Mouse (Mus musculus): ENCODE measurements at regions not wholly inside any gene's neighbourhood (a gene's known extent, or its start where the extent isn't known, plus 50 kb on each side); places are given as distances from the start of the nearest gene placed in this dataset.

GRCm38 (mm10) chr2:116985549-116985948 is 107.1 kb downstream of the Tmco5 start:
- H3K27me3 ChIP-seq (ENCODE audit: control insufficient read depth, insufficient read depth, low read length), result no peaks in the 10 kb centered on the region
- DNase-seq (ENCODE audit: low spot score) (no peak), ATAC-seq (replicated peaks; ENCODE audit: low FRiP score) (no peak)
- no peak overlapping the region for H3K4me3 ChIP-seq (ENCODE audit: low read depth, low read length)
- no peak overlapping the region for H3K27ac ChIP-seq (ENCODE audit: low read depth, low read length)
- no peaks in the 10 kb centered on the region; the same call in 1 of the 2 replicates for H3K4me1 ChIP-seq (replicated peaks; ENCODE audit: control insufficient read depth, insufficient read depth, low read length)
- WGBS, result 74% methylated on average over 5 of the region's 5 CpGs
- H3K9me3 ChIP-seq (ENCODE audit: control insufficient read depth, low read length), result no peaks in the 10 kb centered on the region
- no peaks in the 10 kb centered on the region for H3K36me3 ChIP-seq (ENCODE audit: control insufficient read depth, insufficient read depth, low read length)
- no peak overlapping the region for H3K9ac ChIP-seq (ENCODE audit: low read length)
- no peak overlapping the region for H3K4me2 ChIP-seq (ENCODE audit: low read depth, low read length, severe bottlenecking)

GRCm38 (mm10) chr2:116988953-116989674 is 110.6 kb downstream of the Tmco5 start:
- Histone ChIP-seq H3K4me2 (ENCODE audit: low read depth, low read length, severe bottlenecking) (no peak overlapping the region), H3K4me3 (ENCODE audit: low read depth, low read length) (no peak overlapping the region), H3K27me3 (ENCODE audit: control insufficient read depth, insufficient read depth, low read length) (no peaks in the 10 kb centered on the region), H3K36me3 (ENCODE audit: control insufficient read depth, insufficient read depth, low read length) (no peaks in the 10 kb centered on the region), H3K4me1 (replicated peaks; ENCODE audit: control insufficient read depth, insufficient read depth, low read length) (no peaks in the 10 kb centered on the region), H3K9me3 (ENCODE audit: control insufficient read depth, low read length) (no peaks in the 10 kb centered on the region), H3K27ac (ENCODE audit: low read depth, low read length) (no peak overlapping the region), H3K9ac (ENCODE audit: low read length) (no peak overlapping the region)
- no peak for ATAC-seq (replicated peaks; ENCODE audit: low FRiP score)
- WGBS, result 88% methylated on average over 8 of the region's 8 CpGs
- no peak for DNase-seq (ENCODE audit: low spot score)

GRCm38 (mm10) chr2:116990106-116990505 is 111.6 kb downstream of the Tmco5 start:
- H3K27me3 ChIP-seq (ENCODE audit: control insufficient read depth, insufficient read depth, low read length), result no peaks in the 10 kb centered on the region
- WGBS, result 89% methylated on average over 1 of the region's 1 CpGs
- H3K4me2 ChIP-seq (ENCODE audit: low read depth, low read length, severe bottlenecking), result no peak overlapping the region
- no peaks in the 10 kb centered on the region for H3K36me3 ChIP-seq (ENCODE audit: control insufficient read depth, insufficient read depth, low read length)
- no peak overlapping the region for H3K4me3 ChIP-seq (ENCODE audit: low read depth, low read length)
- no peak overlapping the region for H3K9ac ChIP-seq (ENCODE audit: low read length)
- ATAC-seq (replicated peaks; ENCODE audit: low FRiP score) (no peak), DNase-seq (ENCODE audit: low spot score) (no peak)
- no peak overlapping the region for H3K27ac ChIP-seq (ENCODE audit: low read depth, low read length)
- no peaks in the 10 kb centered on the region for H3K9me3 ChIP-seq (ENCODE audit: control insufficient read depth, low read length)
- H3K4me1 ChIP-seq (replicated peaks; ENCODE audit: control insufficient read depth, insufficient read depth, low read length), result no peaks in the 10 kb centered on the region

- H3K27ac ChIP-seq (ENCODE audit: low read depth, low read length), result no peak overlapping the region
- 53% methylated on average over 6 of the region's 6 CpGs for WGBS
- DNase-seq (ENCODE audit: low spot score), result no peak
Measured at GRCm38 (mm10) chr2:116991561-116992042, 113.1 kb downstream of the Tmco5 start.

GRCm38 (mm10) chr2:116993724-116994123 is 115.2 kb downstream of the Tmco5 start:
- ATAC-seq (replicated peaks; ENCODE audit: low FRiP score) (no peak), DNase-seq (ENCODE audit: low spot score) (no peak)
- no peak overlapping the region for H3K27ac ChIP-seq (ENCODE audit: low read depth, low read length)
- no peak overlapping the region for H3K4me3 ChIP-seq (ENCODE audit: low read depth, low read length)
- H3K9me3 ChIP-seq (ENCODE audit: control insufficient read depth, low read length), result no peaks in the 10 kb centered on the region
- no peaks in the 10 kb centered on the region for H3K36me3 ChIP-seq (ENCODE audit: control insufficient read depth, insufficient read depth, low read length)
- H3K27me3 ChIP-seq (ENCODE audit: control insufficient read depth, insufficient read depth, low read length), result no peaks in the 10 kb centered on the region
- H3K4me1 ChIP-seq (replicated peaks; ENCODE audit: control insufficient read depth, insufficient read depth, low read length), result peaks cover 6% of the 10 kb centered on the region; the same call in 1 of the 2 replicates
- H3K9ac ChIP-seq (ENCODE audit: low read length), result no peak overlapping the region
- WGBS, result 92% methylated on average over 4 of the region's 4 CpGs
- no peak overlapping the region for H3K4me2 ChIP-seq (ENCODE audit: low read depth, low read length, severe bottlenecking)

More at GRCm38 (mm10) chr2:116991561-116992042, 113.1 kb downstream of the Tmco5 start:
- Histone ChIP-seq H3K4me3 (ENCODE audit: low read depth, low read length) (no peak overlapping the region), H3K36me3 (ENCODE audit: control insufficient read depth, insufficient read depth, low read length) (no peaks in the 10 kb centered on the region), H3K4me1 (replicated peaks; ENCODE audit: control insufficient read depth, insufficient read depth, low read length) (peaks cover 6% of the 10 kb centered on the region; the same call in 1 of the 2 replicates), H3K27me3 (ENCODE audit: control insufficient read depth, insufficient read depth, low read length) (no peaks in the 10 kb centered on the region), H3K4me2 (ENCODE audit: low read depth, low read length, severe bottlenecking) (no peak overlapping the region), H3K9ac (ENCODE audit: low read length) (no peak overlapping the region), H3K9me3 (ENCODE audit: control insufficient read depth, low read length) (no peaks in the 10 kb centered on the region)
- no peak for ATAC-seq (replicated peaks; ENCODE audit: low FRiP score)

GRCm38 (mm10) chr2:116996302-116996701 is 117.8 kb downstream of the Tmco5 start:
- no peaks in the 10 kb centered on the region for H3K36me3 ChIP-seq (ENCODE audit: control insufficient read depth, insufficient read depth, low read length)
- no peaks in the 10 kb centered on the region for H3K27me3 ChIP-seq (ENCODE audit: control insufficient read depth, insufficient read depth, low read length)
- no peak overlapping the region for H3K4me3 ChIP-seq (ENCODE audit: low read depth, low read length)
- ATAC-seq (replicated peaks; ENCODE audit: low FRiP score) (no peak), DNase-seq (ENCODE audit: low spot score) (no peak)
- no peak overlapping the region for H3K9ac ChIP-seq (ENCODE audit: low read length)
- no peaks in the 10 kb centered on the region for H3K9me3 ChIP-seq (ENCODE audit: control insufficient read depth, low read length)
- no peak overlapping the region for H3K27ac ChIP-seq (ENCODE audit: low read depth, low read length)
- peaks cover 6% of the 10 kb centered on the region; the same call in 1 of the 2 replicates for H3K4me1 ChIP-seq (replicated peaks; ENCODE audit: control insufficient read depth, insufficient read depth, low read length)
- H3K4me2 ChIP-seq (ENCODE audit: low read depth, low read length, severe bottlenecking), result no peak overlapping the region
- 74% methylated on average over 6 of the region's 6 CpGs for WGBS

GRCm38 (mm10) chr2:116998822-116999221 is 120.3 kb downstream of the Tmco5 start:
- ATAC-seq (replicated peaks; ENCODE audit: low FRiP score) (no peak), DNase-seq (ENCODE audit: low spot score) (no peak)
- Histone ChIP-seq H3K36me3 (ENCODE audit: control insufficient read depth, insufficient read depth, low read length) (no peaks in the 10 kb centered on the region), H3K9ac (ENCODE audit: low read length) (no peak overlapping the region), H3K4me2 (ENCODE audit: low read depth, low read length, severe bottlenecking) (no peak overlapping the region), H3K27ac (ENCODE audit: low read depth, low read length) (no peak overlapping the region), H3K27me3 (ENCODE audit: control insufficient read depth, insufficient read depth, low read length) (no peaks in the 10 kb centered on the region), H3K4me3 (ENCODE audit: low read depth, low read length) (no peak overlapping the region), H3K9me3 (ENCODE audit: control insufficient read depth, low read length) (no peaks in the 10 kb centered on the region), H3K4me1 (replicated peaks; ENCODE audit: control insufficient read depth, insufficient read depth, low read length) (peaks cover 6% of the 10 kb centered on the region; the same call in 1 of the 2 replicates)
- 74% methylated on average over 1 of the region's 1 CpGs for WGBS

- Histone ChIP-seq H3K27ac (ENCODE audit: low read depth, low read length) (no peak overlapping the region), H3K4me2 (ENCODE audit: low read depth, low read length, severe bottlenecking) (no peak overlapping the region), H3K4me3 (ENCODE audit: low read depth, low read length) (no peak overlapping the region), H3K36me3 (ENCODE audit: control insufficient read depth, insufficient read depth, low read length) (no peaks in the 10 kb centered on the region), H3K4me1 (replicated peaks; ENCODE audit: control insufficient read depth, insufficient read depth, low read length) (peaks cover 6% of the 10 kb centered on the region; the same call in 1 of the 2 replicates), H3K9me3 (ENCODE audit: control insufficient read depth, low read length) (no peaks in the 10 kb centered on the region), H3K27me3 (ENCODE audit: control insufficient read depth, insufficient read depth, low read length) (no peaks in the 10 kb centered on the region), H3K9ac (ENCODE audit: low read length) (no peak overlapping the region)
- 94% methylated on average over 5 of the region's 5 CpGs for WGBS
- DNase-seq (ENCODE audit: low spot score) (no peak), ATAC-seq (replicated peaks; ENCODE audit: low FRiP score) (no peak)
Measured at GRCm38 (mm10) chr2:116999592-116999991, 121.1 kb downstream of the Tmco5 start.

- no peak for ATAC-seq (replicated peaks; ENCODE audit: low FRiP score)
- WGBS, result 89% methylated on average over 2 of the region's 2 CpGs
- no peak for DNase-seq (ENCODE audit: low spot score)
Measured at GRCm38 (mm10) chr2:117003976-117004375, 117.2 kb upstream of the Spred1 start.

More at GRCm38 (mm10) chr2:117003976-117004375, 117.2 kb upstream of the Spred1 start:
- Histone ChIP-seq H3K4me3 (ENCODE audit: low read depth, low read length) (no peak overlapping the region), H3K4me2 (ENCODE audit: low read depth, low read length, severe bottlenecking) (no peak overlapping the region), H3K4me1 (replicated peaks; ENCODE audit: control insufficient read depth, insufficient read depth, low read length) (no peaks in the 10 kb centered on the region), H3K9me3 (ENCODE audit: control insufficient read depth, low read length) (no peaks in the 10 kb centered on the region), H3K36me3 (ENCODE audit: control insufficient read depth, insufficient read depth, low read length) (no peaks in the 10 kb centered on the region), H3K9ac (ENCODE audit: low read length) (no peak overlapping the region), H3K27me3 (ENCODE audit: control insufficient read depth, insufficient read depth, low read length) (no peaks in the 10 kb centered on the region), H3K27ac (ENCODE audit: low read depth, low read length) (no peak overlapping the region)

Data from forebrain, embryonic 11.5 days (tissue).